Mouse (Mus musculus) right cerebral cortex, postnatal 36 days (tissue): ENCODE measurements around the gene Zfp668.
A peak's percentile ranks its signal among the peaks of the same experiment; 100 is the strongest.

Source experiments
- DNase-seq, 2 experiments: peaks; one replicate each; pipeline ENCODE4 v3.0.0; 2022; ENCODE audit warnings: low spot score in 2 of 2, mixed read lengths in 1 of 2

Zfp668 gene

GRCm38 (mm10) chr7:127895442-127895841, 18.8 kb upstream of the Zfp668 start, which contains the start of the genes Gm21974 and Vkorc1:
Gene Gm21974 (minus strand): TSS chr7:127895454.
Gene Vkorc1 (minus strand): TSS chr7:127895617.
- DNase-seq: peak; percentile 95 to 96

DNA sequence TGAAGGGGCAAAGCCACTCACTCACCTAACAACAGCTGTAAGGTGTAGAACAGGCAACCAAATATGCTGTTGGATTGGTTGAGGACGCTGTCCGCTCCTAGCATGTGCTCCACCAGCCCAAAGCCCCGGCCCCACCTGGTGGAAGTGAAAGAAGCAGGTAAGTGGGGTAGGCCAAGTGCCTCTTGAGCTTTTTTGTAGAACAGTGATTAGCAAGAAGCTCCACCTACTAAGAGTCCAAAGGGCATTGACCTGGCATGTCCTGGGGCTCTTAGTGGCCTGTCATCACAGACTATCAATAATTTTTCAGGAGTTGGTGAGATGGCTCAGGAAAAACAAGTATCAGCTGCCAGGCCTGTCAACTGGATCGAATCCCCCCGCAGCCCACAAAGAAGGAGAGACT, 17.9 kb upstream of the Zfp668 start:
- no peak for DNase-seq

- DNase-seq: no peak
These were observed 14.2 kb upstream of the Zfp668 start, which contains the start of gene Prss53 for GRCm38 (mm10) chr7:127890798-127891197. Gene Prss53 (minus strand): TSS chr7:127890970.

DNA sequence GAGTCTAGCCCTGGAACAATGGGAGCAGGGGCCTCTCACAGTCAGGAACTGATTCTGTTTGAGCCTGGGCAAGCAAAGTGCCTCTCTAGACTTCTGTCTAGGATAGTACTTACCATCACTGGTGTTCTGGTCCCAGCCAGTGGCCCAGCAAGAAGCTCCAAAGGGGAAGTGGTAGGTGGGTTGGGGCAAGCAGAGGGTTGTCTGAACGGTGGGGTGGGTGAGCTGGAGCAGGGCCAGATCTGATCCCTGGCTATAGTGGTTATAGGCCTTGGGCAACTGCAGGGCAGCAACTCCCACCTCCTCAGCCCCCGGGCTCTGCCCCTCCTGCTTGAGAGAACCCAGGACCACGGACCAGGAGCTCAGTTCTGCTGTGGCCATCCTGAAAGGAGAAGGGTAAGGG, 12.2 kb upstream of the Zfp668 start:
- no peak for DNase-seq

GRCm38 (mm10) chr7:127887781-127888180, 11.2 kb upstream of the Zfp668 start:
- no peak for DNase-seq

DNA sequence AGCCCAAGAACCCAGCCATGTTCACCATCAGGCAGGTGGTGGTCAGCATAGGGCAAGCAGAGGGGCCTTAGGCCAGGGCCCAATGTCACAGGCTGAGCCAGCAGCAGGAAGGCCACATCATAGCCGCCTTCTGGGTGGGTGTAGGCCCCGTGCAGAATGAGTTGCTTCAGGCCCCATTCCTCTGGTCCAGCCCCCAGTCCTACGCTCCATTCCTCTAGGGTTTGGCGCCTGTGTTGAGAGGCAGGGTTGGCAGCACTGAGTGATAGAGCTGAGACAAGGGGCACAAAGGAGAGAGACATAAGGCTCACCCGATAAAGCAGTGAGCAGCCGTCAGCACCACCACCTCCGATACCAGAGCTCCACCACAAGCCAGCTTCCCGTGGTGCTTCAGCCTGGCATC, 10.6 kb upstream of the Zfp668 start:
- no peak for DNase-seq

DNA sequence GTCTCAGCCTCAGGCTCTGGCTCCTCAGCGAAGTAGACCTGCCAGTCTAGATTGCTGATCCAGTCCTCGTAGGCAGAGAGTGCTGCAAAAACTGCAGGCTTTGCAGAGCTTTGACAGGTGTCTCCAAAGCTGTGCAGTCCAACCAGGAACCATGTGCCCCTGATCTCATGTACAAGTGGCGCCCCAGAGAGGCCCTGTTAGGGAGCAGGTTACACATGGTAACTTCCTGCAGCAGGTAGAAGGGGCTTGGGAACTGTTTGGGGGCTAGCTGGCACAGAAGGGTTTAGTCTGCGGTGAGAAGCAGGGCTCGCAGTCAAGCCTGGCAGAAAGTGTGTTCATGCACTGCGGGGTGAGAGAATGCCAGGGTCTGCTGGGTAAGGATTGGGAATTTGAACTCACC, 9.9 kb upstream of the Zfp668 start:
- no peak for DNase-seq

DNA sequence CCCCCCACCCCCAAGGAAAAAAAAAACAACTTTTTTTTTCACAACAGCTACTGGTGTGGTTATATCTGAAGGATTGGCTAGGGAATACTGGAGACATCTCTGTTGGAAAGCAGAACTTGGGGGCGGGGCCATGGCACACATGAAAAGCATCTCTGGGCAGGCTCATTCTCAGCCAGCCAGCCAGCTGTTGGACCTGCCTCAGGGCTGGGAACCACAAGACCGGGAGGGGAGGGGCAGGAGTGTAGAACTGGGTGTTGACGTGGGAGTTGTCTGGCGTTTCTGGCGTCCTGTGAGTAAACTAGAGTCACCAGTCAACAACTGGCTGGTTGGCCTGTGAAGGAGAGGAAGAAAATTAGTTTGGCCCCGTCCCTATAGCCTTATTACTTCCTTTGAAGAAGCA, 9.3 kb upstream of the Zfp668 start:
- no peak for DNase-seq

DNA sequence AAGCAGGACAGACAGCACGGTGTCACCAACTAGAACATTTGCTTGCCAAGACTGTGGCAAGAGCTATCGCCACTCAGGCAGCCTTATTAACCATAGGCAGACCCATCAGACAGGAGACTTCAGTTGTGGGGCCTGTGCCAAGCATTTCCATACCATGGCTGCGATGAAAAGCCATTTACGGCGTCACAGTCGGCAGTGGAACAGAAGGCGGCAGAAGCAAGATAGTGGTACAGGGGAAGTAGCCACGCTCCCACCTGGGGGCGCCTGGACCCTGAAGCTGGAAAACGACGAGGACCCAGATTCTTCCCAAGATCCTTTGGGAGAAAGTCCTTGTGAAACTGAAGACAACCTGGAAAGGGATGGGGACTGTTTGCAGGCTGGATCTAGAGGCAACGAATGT, 3.8 kb upstream of the Zfp668 start:
- DNase-seq: no peak

DNA sequence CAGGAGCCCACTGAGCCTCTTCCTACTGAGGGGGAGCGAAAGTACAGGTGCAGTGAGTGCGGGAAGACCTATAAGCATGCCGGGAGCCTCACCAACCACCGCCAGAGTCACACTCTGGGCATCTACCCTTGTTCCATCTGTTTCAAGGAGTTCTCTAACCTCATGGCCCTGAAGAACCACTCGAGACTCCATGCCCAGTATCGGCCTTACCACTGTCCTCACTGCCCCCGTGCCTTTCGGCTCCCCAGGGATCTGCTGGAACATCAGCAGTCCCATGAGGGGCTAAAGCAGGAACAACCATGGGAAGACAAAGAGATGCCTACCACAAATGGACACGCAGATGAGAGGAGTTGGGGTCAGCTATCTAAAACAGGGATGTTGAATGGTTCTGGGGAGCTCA, 2.7 kb upstream of the Zfp668 start:
- no peak for DNase-seq

DNA sequence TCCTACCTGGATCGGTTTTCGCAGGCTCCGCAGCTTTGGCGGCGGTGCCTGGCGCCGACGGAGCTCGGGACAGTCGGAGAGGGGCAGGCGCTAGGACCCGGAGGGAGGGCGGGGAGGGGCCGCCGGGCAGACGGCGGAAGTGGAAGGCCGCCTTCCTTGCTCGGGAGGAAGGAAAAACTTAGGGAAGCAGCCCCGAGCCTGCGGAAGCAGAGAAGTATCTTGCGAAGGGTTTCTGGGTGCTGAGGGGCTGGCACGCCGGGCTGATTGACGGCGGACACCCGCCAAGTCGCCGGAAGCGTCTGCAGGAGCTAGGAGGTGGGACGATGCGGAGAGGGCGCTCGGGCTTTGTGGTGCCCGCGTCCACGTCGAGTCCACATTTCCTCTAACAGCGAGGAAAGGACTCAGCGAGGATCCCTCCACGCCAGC, 574 bp downstream of the Zfp668 start, which contains the start of gene Zfp646:
Gene Zfp646, plus strand, starts transcription at position 181 of the 426 bp plus-strand sequence.
- DNase-seq: peak; percentile 56 to 68

GRCm38 (mm10) chr7:127875627-127876001, 1.0 kb downstream of the Zfp668 start:
- peak; percentile 94 to 95 for DNase-seq

- DNase-seq: no peak
These were observed 1.6 kb downstream of the Zfp668 start for GRCm38 (mm10) chr7:127874812-127875626.

GRCm38 (mm10) chr7:127870136-127870821, 6.3 kb downstream of the Zfp668 start:
- DNase-seq: no peak

- DNase-seq: peak in 1 of 2 experiments; percentile 61
These were observed 7.3 kb downstream of the Zfp668 start for GRCm38 (mm10) chr7:127869149-127869810.

GRCm38 (mm10) chr7:127867641-127868040, 9.0 kb downstream of the Zfp668 start:
- no peak for DNase-seq

DNA sequence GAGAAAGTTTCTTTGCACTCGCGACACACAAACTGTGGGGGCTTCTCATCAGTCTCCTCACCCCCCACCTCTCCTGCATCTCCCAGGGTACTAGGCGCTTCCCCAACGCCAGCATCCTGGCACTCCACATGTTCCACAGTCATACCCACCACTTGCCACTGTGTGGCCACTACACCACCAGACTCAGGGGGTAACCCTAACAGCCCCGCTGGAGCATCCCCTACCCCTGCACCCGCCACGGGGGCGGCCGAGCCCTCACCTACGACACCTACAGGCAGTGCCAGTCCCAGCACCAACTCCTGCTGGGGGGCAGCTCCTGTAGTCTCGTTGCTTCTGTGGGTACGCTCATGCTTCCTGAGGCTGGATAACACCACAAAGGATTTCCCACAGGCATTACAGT, 10.2 kb downstream of the Zfp668 start:
- DNase-seq: no peak

DNA sequence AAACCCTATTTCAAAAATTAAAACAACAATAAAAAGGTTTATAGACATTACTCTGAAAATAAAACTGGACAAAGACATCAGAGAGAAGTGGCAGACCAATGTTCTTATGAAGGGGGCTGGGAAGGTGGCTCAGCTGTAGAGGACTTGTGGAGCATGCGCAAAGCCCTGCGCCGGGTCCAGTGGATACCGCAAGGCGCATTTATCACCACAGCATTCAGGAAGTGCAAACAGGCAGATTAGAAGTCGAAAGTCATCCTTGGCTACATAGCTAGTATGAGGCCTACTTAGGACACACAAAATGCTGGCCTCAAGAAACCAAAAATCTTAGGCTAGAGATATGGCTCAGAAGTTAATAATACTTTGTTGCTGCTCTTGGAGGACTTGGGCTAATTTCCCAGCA, 18.4 kb downstream of the Zfp668 start:
- DNase-seq: no peak

GRCm38 (mm10) chr7:127850906-127851305, 25.7 kb downstream of the Zfp668 start:
- DNase-seq: no peak

DNA sequence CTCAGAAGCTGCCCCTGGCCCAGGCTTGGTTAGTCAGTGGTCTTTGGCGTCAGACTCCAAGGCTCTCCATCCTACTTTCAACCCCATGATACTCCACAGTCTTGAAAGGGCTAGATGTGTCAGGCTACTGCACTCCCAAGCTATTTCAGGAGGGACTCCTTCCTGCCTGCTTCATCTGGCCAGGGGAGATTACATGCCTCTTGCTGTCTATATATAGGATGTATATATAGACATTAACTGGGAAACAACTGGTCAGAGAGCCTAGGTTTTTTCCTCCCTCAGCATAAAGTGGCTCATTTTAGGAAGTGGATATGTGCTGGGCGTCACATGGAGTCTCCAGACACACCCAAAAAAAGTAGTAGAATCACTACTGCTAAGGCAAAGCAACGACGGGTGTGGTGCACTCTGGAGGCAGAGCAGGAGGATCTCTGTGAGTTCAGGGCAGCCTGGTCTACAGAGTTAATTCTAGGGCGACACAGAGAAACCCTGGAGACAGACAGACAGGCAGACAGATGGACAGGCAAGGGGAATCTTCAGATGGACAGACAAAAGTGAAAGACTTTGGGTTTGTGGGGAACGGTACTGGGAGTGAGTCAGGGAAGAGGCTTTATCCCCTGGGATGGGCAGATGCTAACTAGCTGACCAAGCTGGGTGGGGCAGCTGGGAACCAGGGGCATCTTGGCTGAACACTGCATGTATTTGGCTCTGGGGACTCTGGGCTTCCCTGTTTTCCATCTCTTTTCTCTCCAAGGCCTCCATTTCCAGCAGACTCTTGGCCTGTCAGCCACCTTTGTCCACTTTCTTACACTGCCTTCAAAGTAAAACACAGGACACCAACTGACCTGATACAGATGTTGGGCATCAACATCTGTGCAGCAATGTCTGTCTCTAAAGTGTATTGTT, 26.4 kb downstream of the Zfp668 start:
- DNase-seq: no peak

DNA sequence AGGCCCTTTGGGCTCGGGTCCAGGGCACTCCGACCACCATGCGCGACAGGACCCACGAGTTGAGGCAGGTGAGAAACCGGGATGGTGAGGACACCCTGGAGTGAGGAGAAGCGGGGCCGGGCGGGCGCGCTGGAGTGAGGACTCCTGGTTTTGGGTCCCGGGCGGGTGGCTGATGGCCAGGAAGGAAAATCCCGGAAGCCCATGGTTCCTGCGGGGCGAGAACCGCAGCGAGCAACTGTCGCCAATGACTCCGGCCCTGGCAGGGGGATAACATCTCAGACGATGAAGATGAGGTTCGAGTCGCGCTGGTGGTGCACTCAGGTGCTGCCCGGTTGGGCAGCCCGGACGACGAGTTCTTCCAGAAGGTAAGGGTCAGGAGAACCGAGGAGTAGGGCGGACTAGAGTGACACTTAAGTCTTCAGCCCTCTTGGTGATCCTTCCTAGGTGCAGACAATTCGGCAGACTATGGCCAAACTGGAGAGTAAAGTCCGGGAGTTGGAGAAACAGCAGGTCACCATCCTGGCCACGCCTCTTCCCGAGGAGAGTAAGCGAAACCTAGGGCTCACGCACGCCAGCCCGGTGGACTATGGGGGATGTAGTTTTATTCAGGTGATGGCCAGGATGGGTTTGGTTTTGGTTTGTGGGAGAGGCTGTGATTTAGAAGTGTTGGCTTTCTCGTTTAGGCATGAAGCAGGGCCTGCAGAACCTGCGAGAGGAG, 34.5 kb downstream of the Zfp668 start:
- peak; percentile 59 to 71 for DNase-seq
